Mouse (Mus musculus): Measurements from ENCODE around the gene Cacng1.

DNA sequence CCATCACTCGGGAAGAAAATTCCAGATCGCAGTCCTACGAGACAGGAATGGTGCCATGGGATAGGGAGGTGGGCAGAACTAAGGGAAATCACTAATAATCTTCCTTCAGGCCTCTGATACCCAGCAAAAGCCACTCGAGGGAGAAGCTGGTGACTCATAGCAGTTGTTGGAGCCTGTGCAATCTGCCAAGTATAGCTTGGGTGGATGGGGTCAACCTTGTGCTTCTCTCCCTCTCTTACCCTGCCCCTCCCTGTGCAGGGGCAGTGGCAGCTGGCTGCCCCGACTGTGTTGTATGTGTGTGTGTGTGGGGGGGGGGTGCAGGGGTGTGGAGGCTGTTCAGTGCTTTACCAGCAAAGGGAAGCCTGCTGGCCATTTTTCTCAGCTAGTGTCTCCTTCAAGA is 15.2 kb upstream of the Cacng1 start:
- TF ChIP-seq CTCF (IDR thresholded peaks at IDR 0.05; ENCODE audit: control insufficient read depth, insufficient read depth, insufficient replicate concordance, low read depth, low read length) (no peak), POLR2A (IDR thresholded peaks at IDR 0.05; ENCODE audit: control insufficient read depth, low read depth, low read length) (no peak)

All from testis, adult 2 months (tissue).